8 mouse cellular contexts compared by ENCODE assay signal in the genomic region with DNA sequence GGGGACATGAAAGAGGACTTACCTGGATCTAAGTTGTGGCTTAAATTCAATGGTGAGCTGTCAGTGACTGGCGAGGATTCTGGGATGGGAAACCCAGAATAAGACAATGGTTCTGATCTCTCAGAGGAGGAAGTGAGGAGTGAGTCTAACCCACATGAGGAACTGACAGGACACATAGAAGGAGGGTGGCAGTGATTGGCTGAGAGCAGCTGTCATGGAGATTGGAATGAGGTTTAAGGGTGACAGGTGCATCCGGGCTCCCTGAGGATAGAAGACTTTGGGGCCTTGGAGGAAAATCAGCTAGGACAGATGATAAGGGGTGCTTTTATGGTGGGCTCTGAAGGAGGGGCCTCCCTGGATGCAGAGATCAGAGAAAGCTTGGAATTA. TPM values are rescaled to one million over a fixed set of nuclear protein-coding genes. Genes with fewer than 3 reads are reported as not detected.
DNase-seq lines count a peak whose midpoint lies in the region; ATAC-seq and TF ChIP-seq lines count a peak whose summit lies in the region.

Gene Sh2b2 (minus strand): TSS at position 105 of the 387 bp plus-strand sequence.

- H3K4me1 ChIP-seq in hindbrain, embryonic 10.5 days (replicated peaks): peaks cover 52% of the 10 kb centered on the region

- peak; percentile 49 for ATAC-seq in megakaryocyte progenitor cell, adult 5-6 weeks (replicated peaks; ENCODE audit: poor library complexity)

- WGBS in hindbrain, embryonic 10.5 days: 82% methylated on average over 2 of the region's 2 CpGs

- peak within 1 kb of the TSS; percentile 84 for H3K4me3 ChIP-seq in hindbrain, embryonic 10.5 days

- H3K36me3 ChIP-seq in hindbrain, embryonic 10.5 days: peaks cover 18% of the 10 kb centered on the region

- no peaks in the 10 kb centered on the region for H3K9me3 ChIP-seq in hindbrain, embryonic 10.5 days

- TF ChIP-seq POLR2A in brain, embryonic 14.5 days (IDR thresholded peaks at IDR 0.05; ENCODE audit: borderline replicate concordance, extremely low read depth, insufficient read depth, insufficient read length, poor library complexity, severe bottlenecking): no peak

- peak within 1 kb of the TSS; percentile 92 for H3K27ac ChIP-seq in hindbrain, embryonic 10.5 days

- DNase-seq in layer of hippocampus, postnatal 10 days (ENCODE audit: low spot score in 2 of 2): no peak
- no peak for DNase-seq in layer of hippocampus, adult 8-10 months (ENCODE audit: low spot score in 2 of 2)
- DNase-seq in brain, embryonic 14.5 days (ENCODE audit: low read depth): no peak
- DNase-seq in hindbrain, embryonic 10.5 days (ENCODE audit: low spot score): no peak
- DNase-seq in embryo, embryonic 10.5 days (ENCODE audit: low spot score): no peak
- DNase-seq in frontal cortex, postnatal 25 days (ENCODE audit: low spot score in 2 of 2): no peak
- no peak for DNase-seq in cerebellum, adult 9-11 months

- no peak for TF ChIP-seq CTCF in brain, embryonic 14.5 days (IDR thresholded peaks at IDR 0.05; ENCODE audit: borderline replicate concordance, extremely low read depth, insufficient read depth, insufficient read length)

- H3K27me3 ChIP-seq in hindbrain, embryonic 10.5 days (ENCODE audit: insufficient read depth, poor library complexity, severe bottlenecking): no peaks in the 10 kb centered on the region

RNA-seq across cellular contexts. Expression of gene Sh2b2, which starts in this region (rescaled TPM):
- total RNA-seq in layer of hippocampus, postnatal 10 days (2021): 10 to 100 TPM; 13.2 to 13.4 TPM
- 1 to 10 TPM; 5.6 to 9.4 (median 7.0) TPM for total RNA-seq in layer of hippocampus, adult 8-10 months (2022)
- polyA plus RNA-seq in brain, embryonic 14.5 days (2012; rRNA removed): 58.4 and 59.1 TPM in 2 replicates
- polyA plus RNA-seq in hindbrain, embryonic 10.5 days (2016; fragmentation: Nextera tagmentation; extraction: Ambion mirVana): 14.1 and 17.3 TPM in 2 replicates
- 27.8 and 33.0 TPM in 2 replicates for total RNA-seq in megakaryocyte progenitor cell, adult 5-6 weeks (2015)
- total RNA-seq in megakaryocyte progenitor cell, adult 5-6 weeks (2017): 12.1 TPM in 2 replicates
